Mouse (Mus musculus): ENCODE measurements around the gene Vsig10l.

The Vsig10l gene

GRCm38 (mm10) chr7:43454371-43454770 lies 8.6 kb upstream of the Vsig10l start:
- DNase-seq (ENCODE audit: low spot score) = no peak

- DNase-seq (ENCODE audit: low spot score) = no peak
These were observed 1.0 kb downstream of the Vsig10l start for GRCm38 (mm10) chr7:43463976-43464375.

DNA sequence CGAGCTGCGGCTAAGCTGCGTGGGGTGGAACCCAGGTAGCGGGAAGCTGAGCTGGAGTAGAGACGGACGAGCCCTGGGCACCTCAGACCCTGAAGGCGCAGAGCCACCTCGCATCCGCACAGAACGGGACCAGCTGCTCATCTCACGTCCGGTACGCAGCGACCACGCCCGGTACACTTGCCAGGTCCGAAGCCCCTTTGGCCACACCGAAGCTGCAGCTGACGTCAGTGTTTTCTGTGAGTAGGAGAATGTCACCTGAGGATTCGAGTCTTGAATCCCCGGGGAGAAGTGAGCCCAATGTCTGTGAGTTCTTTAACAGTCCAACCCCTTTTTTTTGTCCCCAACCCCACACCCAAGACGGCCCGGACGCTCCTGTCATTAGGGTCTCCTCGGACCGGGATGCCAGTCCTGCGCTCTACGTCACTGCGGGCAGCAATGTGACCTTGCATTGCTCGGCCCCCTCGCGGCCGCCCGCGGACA lies 2.0 kb downstream of the Vsig10l start:
- no peak for DNase-seq (ENCODE audit: low spot score)

GRCm38 (mm10) chr7:43465344-43466098 lies 2.6 kb downstream of the Vsig10l start:
- peak; percentile 86 for DNase-seq (ENCODE audit: low spot score)

DNA sequence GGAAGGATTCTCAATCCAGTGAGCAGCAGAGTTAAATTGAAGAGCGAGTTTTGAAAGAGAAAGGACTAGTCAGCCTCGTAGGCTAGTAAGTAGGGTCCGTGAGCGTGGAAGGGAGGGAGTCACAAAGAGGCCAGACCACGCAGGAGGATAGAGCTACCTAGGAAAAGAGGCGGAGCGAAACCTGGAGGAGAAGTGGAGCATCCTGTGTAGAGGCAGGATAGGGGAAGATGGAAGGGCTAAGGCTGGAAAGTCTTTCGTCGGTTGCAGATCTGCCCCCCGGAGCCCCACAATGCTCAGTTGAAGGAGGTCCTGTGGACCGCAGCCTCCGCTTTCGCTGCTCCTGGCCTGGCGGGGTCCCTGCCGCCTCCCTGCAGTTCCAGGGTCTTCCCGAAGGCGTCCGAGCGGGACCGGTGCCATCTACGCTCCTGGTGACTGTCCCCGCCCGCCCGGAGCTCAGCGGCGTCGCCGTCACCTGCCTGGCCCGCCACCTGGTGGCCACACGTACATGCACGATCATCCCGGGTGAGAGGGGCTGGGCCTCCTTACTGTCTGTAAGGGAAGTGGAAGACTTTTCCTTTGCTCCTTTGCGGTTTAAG lies 3.2 kb downstream of the Vsig10l start:
- peak; percentile 82 for DNase-seq (ENCODE audit: low spot score)

- DNase-seq (ENCODE audit: low spot score) = no peak
These were observed 7.4 kb downstream of the Vsig10l start for GRCm38 (mm10) chr7:43470373-43470772.

- DNase-seq (ENCODE audit: low spot score) = no peak
These were observed 12.8 kb downstream of the Vsig10l start for GRCm38 (mm10) chr7:43475706-43476105.

DNA sequence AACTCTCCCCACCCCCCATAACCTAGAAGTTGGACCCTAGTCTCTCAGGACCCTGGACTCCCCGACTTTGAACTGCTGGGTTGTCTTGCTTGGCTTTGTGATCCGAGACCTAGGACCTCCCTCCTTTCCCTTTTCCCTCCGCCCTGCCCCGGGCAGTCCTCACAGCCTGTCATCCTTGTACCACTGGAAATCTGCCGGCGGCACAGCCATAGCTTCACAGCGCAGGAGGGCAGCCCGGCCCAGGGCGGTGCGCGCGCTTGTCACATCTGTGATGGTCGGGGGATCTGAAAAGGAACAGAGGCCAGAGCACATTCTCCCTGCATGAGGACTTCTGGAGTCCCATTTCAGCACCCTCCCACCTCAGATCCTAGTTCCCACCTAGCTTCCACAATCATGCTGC lies 13.4 kb downstream of the Vsig10l start:
- no peak for DNase-seq (ENCODE audit: low spot score)

GRCm38 (mm10) chr7:43481191-43481590 lies 18.2 kb downstream of the Vsig10l start:
- DNase-seq (ENCODE audit: low spot score) = no peak

DNA sequence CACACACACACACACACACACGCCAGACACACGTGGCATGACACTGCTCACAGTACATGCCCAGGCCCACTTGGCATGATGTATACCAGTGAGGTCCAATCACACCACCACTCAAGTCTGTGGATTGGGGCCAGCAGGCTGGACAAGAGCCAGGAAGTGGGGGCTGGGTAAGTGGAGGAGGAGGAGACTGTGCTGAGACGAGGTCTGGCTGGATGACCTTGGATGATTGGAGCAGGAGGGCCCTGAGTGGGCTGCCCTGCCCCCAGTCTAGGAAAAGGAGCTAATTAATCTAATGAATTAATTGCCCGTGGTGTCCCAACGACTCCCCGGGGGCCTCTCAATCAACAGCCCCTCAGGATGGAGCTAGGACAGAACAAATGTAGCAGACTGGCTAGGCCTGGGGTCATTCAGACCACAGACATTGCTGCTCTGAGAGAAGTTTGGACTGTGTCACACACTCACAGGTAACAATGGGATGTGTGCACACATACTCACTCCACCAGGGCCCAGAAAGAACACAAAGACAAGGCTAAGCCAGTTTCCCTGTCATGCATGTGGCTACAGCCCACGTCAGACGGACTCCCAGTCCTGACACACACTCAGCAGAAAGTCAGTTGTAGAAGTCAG lies 19.3 kb downstream of the Vsig10l start:
- DNase-seq (ENCODE audit: low spot score) = no peak

DNA sequence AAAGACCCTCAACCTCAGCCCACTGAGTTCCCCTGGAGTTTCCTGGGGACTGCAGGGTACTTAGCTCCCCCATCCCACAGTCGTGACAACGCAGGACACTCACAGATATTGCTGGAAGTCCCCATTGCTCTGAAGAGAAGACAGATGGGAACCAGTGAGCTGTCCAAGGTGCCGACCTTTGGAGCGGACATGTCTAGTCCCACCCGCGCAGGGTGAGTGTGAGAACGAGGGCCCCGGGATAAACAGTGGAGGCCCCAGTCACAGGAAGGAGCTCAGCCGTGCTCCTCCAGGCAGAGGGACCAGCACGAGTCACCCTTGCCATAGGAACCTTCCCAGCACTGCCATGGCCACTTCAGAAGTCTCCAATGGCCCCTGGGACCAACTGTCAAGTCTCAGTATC lies 20.3 kb downstream of the Vsig10l start:
- DNase-seq (ENCODE audit: low spot score) = peak; percentile 42

DNA sequence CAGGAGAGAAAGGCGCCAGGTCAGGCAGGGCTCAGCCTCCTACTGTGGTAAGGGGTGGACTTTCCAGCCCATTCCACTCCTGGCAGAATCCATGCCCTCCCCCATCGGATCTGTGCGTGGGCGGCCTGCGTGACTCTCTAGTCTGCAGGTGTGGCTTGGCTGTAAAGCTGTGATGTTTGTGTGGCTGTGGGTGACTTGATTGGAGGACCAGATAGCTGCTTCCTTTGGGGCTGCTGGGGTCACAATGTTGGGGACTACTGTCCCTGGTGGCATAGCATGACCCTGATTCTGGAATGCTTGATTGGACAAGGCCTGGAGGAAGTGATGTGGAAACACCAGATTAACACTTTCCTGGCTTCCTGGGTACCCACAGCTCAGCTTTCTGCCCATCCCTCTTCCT lies 25.7 kb downstream of the Vsig10l start:
- DNase-seq (ENCODE audit: low spot score) = no peak

DNA sequence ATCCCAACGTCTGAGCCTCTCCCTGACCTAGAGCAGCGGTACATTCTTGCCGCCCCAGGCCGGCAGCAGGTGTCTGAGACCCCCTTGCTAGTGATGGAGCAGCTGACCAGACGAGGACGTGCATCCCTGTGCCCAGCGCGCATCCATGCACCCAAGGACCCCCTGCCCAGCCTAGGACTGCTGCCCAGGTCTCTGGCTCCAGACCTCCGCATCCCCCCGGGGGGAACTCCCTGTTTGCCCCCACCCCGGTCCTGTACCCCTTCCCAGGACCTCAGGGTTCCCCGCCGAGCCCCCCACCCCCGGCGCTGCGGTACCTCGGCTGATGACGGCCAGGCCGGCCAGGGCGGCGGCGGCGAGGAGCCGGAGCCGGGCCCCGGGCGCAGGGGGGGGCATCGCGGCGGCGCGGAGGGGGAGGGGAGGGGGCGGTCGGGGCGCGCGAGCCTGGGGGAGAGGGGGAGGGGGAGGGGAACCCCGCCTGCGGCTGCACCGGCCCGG lies 26.7 kb downstream of the Vsig10l start, which contains the start of gene Iglon5:
Gene Iglon5 (minus strand): TSS at position 445 of the 495 bp plus-strand sequence.
- DNase-seq (ENCODE audit: low spot score) = no peak

DNA sequence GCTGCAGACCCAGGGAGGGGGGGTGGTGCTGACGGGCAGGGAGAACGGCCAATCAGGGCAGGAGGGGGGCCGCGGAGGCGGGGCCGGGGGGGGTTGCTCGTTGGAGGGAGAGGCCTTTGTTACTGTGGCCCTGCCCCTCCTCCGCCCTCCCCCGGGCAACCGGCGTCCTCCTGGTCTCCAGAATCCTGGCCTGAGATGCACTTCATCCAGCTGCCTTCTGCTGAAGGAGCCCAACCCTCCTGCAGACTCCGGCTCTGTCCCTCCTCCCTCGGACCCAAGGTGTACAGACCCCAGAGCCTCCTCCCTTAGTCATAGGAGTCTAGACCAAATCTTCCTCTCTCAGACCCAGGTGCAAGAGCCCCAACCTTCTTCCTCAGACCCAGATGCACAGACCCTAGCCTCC lies 27.2 kb downstream of the Vsig10l start:
- peak; percentile 26 for DNase-seq (ENCODE audit: low spot score)

DNA sequence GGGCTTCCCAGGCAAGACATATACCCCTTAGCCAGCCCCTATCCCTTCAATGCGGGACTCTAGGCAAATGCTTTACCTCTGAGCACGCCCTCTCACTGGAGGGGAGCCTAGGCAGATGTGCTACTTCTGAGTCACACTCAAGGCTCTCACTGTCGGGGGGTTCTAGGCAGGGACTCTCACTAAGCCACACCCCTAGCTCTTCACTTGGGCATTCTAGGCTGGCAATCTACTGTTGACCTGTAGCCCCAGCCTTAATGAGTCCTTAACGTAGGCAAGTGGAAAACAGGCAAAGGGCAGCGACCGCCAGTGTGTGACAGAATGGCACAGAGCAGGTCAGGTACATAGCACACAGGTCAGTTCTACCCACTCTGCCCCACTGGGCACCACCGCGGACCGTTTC lies 27.9 kb downstream of the Vsig10l start:
- DNase-seq (ENCODE audit: low spot score) = no peak

- DNase-seq (ENCODE audit: low spot score) = peak; percentile 20
These were observed 32.5 kb downstream of the Vsig10l start for GRCm38 (mm10) chr7:43495343-43496021.

- no peak for DNase-seq (ENCODE audit: low spot score)
These were observed 48.9 kb downstream of the Vsig10l start for GRCm38 (mm10) chr7:43511707-43512478.

DNA sequence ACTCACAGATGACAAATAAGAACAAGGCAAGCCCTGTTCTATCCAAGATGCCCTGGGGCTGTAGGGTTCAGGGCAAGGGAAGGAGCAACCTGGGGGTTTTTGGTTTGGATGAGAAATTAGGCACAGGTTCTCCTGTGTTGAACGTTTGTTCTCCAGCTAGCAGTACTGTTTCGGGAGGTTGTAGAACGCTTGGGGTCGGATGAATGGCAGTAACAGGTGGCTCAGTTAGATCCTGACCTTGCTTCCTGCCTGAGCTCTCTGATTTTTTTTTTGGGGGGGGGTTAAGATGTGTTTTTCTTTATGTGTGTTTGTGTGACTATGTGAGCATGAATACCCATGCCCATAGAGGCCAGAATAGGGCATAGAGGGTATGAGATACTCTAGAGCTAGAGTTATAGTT lies 49.6 kb downstream of the Vsig10l start:
- no peak for DNase-seq (ENCODE audit: low spot score)

DNA sequence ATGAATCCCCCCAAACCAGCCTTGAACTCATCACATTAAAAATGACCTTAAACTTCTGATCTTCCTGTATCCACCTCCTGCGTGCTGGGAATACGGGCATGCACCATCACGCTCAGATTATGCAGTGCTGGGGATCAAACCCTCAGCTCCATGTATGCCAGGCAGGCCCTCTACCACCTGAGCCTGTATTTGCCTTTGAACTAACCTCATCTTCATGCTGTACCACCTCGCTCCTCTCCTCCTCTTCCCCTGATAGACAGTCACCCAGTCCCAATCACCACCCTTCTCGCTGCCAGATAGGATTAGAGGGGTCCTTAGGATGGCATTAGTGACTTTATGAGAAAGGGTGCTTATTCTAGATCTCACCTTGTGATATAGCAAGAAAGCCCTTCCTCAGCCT lies 52.1 kb downstream of the Vsig10l start:
- DNase-seq (ENCODE audit: low spot score) = no peak

DNA sequence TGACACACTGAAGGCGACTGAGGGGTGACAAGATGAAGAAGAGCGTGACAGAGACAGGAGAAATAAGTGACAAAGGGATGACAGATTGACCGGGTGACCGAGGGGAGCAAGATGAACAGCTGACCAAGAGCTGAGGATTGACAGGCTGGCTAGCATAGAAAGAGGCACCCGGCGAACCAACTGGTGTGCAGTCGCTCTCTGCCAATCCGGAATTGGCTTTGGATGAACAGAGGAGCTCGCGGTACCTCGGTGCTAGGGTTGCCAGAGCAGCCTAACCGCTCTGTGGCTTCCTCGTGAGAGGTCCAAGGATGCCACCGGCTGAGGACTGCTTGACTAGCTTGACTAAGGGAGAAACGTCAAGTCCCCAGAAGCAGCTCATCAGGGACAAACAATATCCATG lies 55.4 kb downstream of the Vsig10l start:
- no peak for DNase-seq (ENCODE audit: low spot score)
